Mouse (Mus musculus): ENCODE results near the gene Pdap1. TPM values are rescaled to one million over a fixed set of nuclear protein-coding genes. Genes with fewer than 3 reads are reported as not detected.
A peak's percentile ranks its signal among the peaks of the same experiment; 100 is the strongest.

Gene Pdap1
- polyA plus RNA-seq, 1 experiment, result 36.2 TPM

- H3K4me1 ChIP-seq (replicated peaks; ENCODE audit: control insufficient read depth, insufficient read depth, low read length), result no peaks in the 10 kb centered on the region
These were observed 16.6 kb downstream of the Pdap1 start for GRCm38 (mm10) chr5:145123396-145123795.

GRCm38 (mm10) chr5:145120921-145121320 is 19.1 kb downstream of the Pdap1 start:
- peaks cover 37% of the 10 kb centered on the region for H3K36me3 ChIP-seq (ENCODE audit: control insufficient read depth, insufficient read depth, low read length)
- 93% methylated on average over 7 of the region's 7 CpGs for WGBS
- no peaks in the 10 kb centered on the region for H3K27me3 ChIP-seq (ENCODE audit: control insufficient read depth, insufficient read depth, low read length)
- DNase-seq, result no peak
- H3K4me1 ChIP-seq (replicated peaks; ENCODE audit: control insufficient read depth, insufficient read depth, low read length), result peaks cover 10% of the 10 kb centered on the region
- H3K4me3 ChIP-seq (ENCODE audit: control insufficient read depth, insufficient read depth, low read length), result no peak overlapping the region
- TF ChIP-seq POLR2A (IDR thresholded peaks at IDR 0.05; ENCODE audit: control insufficient read depth, extremely low read depth, insufficient read depth, low read length, poor library complexity), result no peak
- TF ChIP-seq CTCF (IDR thresholded peaks at IDR 0.05; ENCODE audit: borderline replicate concordance, control insufficient read depth, extremely low read depth, insufficient read depth, low read length, poor library complexity), result no peak
- no peak overlapping the region for H3K27ac ChIP-seq (ENCODE audit: control insufficient read depth, insufficient read depth, low read length)

More at GRCm38 (mm10) chr5:145123396-145123795, 16.6 kb downstream of the Pdap1 start:
- WGBS, result 97% methylated on average over 19 of the region's 19 CpGs
- H3K27ac ChIP-seq (ENCODE audit: control insufficient read depth, insufficient read depth, low read length), result no peak overlapping the region
- no peak overlapping the region for H3K4me3 ChIP-seq (ENCODE audit: control insufficient read depth, insufficient read depth, low read length)
- peaks cover 57% of the 10 kb centered on the region for H3K36me3 ChIP-seq (ENCODE audit: control insufficient read depth, insufficient read depth, low read length)
- TF ChIP-seq CTCF (IDR thresholded peaks at IDR 0.05; ENCODE audit: borderline replicate concordance, control insufficient read depth, extremely low read depth, insufficient read depth, low read length, poor library complexity) (no peak), POLR2A (IDR thresholded peaks at IDR 0.05; ENCODE audit: control insufficient read depth, extremely low read depth, insufficient read depth, low read length, poor library complexity) (no peak)
- H3K27me3 ChIP-seq (ENCODE audit: control insufficient read depth, insufficient read depth, low read length), result no peaks in the 10 kb centered on the region
- DNase-seq, result no peak

- H3K4me3 ChIP-seq (ENCODE audit: control insufficient read depth, insufficient read depth, low read length), result no peak overlapping the region
- DNase-seq, result peak; percentile 23
- peaks cover 22% of the 10 kb centered on the region for H3K36me3 ChIP-seq (ENCODE audit: control insufficient read depth, insufficient read depth, low read length)
- 91% methylated on average over 2 of the region's 2 CpGs for WGBS
- peaks cover 16% of the 10 kb centered on the region for H3K4me1 ChIP-seq (replicated peaks; ENCODE audit: control insufficient read depth, insufficient read depth, low read length)
- no peak for TF ChIP-seq POLR2A (IDR thresholded peaks at IDR 0.05; ENCODE audit: control insufficient read depth, extremely low read depth, insufficient read depth, low read length, poor library complexity)
- no peak overlapping the region for H3K27ac ChIP-seq (ENCODE audit: control insufficient read depth, insufficient read depth, low read length)
- H3K27me3 ChIP-seq (ENCODE audit: control insufficient read depth, insufficient read depth, low read length), result no peaks in the 10 kb centered on the region
These were observed 20.7 kb downstream of the Pdap1 start for GRCm38 (mm10) chr5:145119385-145119784.

- Histone ChIP-seq H3K4me3 (ENCODE audit: control insufficient read depth, insufficient read depth, low read length) (no peak overlapping the region), H3K36me3 (ENCODE audit: control insufficient read depth, insufficient read depth, low read length) (peaks cover 12% of the 10 kb centered on the region; the same call in 1 of the 2 replicates), H3K4me1 (replicated peaks; ENCODE audit: control insufficient read depth, insufficient read depth, low read length) (peaks cover 21% of the 10 kb centered on the region), H3K27me3 (ENCODE audit: control insufficient read depth, insufficient read depth, low read length) (no peaks in the 10 kb centered on the region), H3K27ac (ENCODE audit: control insufficient read depth, insufficient read depth, low read length) (no peak overlapping the region)
- TF ChIP-seq POLR2A (IDR thresholded peaks at IDR 0.05; ENCODE audit: control insufficient read depth, extremely low read depth, insufficient read depth, low read length, poor library complexity) (no peak), CTCF (IDR thresholded peaks at IDR 0.05; ENCODE audit: borderline replicate concordance, control insufficient read depth, extremely low read depth, insufficient read depth, low read length, poor library complexity) (no peak)
- DNase-seq, result no peak
- WGBS, result 97% methylated on average over 5 of the region's 5 CpGs
These were observed 21.6 kb downstream of the Pdap1 start for GRCm38 (mm10) chr5:145118461-145118860.

GRCm38 (mm10) chr5:145118005-145118404 is 22.0 kb downstream of the Pdap1 start:
- TF ChIP-seq CTCF (IDR thresholded peaks at IDR 0.05; ENCODE audit: borderline replicate concordance, control insufficient read depth, extremely low read depth, insufficient read depth, low read length, poor library complexity), result no peak
- TF ChIP-seq POLR2A (IDR thresholded peaks at IDR 0.05; ENCODE audit: control insufficient read depth, extremely low read depth, insufficient read depth, low read length, poor library complexity), result no peak
- H3K4me3 ChIP-seq (ENCODE audit: control insufficient read depth, insufficient read depth, low read length), result no peak overlapping the region
- H3K27me3 ChIP-seq (ENCODE audit: control insufficient read depth, insufficient read depth, low read length), result no peaks in the 10 kb centered on the region
- peaks cover 22% of the 10 kb centered on the region for H3K4me1 ChIP-seq (replicated peaks; ENCODE audit: control insufficient read depth, insufficient read depth, low read length)
- 84% methylated on average over 6 of the region's 6 CpGs for WGBS
- H3K27ac ChIP-seq (ENCODE audit: control insufficient read depth, insufficient read depth, low read length), result no peak overlapping the region
- DNase-seq, result no peak
- peaks cover 12% of the 10 kb centered on the region; the same call in 1 of the 2 replicates for H3K36me3 ChIP-seq (ENCODE audit: control insufficient read depth, insufficient read depth, low read length)

- peak; percentile 72 for DNase-seq
- Histone ChIP-seq H3K4me3 (ENCODE audit: control insufficient read depth, insufficient read depth, low read length) (peak overlapping the region; percentile 31), H3K27ac (ENCODE audit: control insufficient read depth, insufficient read depth, low read length) (peak overlapping the region; percentile 96), H3K4me1 (replicated peaks; ENCODE audit: control insufficient read depth, insufficient read depth, low read length) (peaks cover 22% of the 10 kb centered on the region), H3K36me3 (ENCODE audit: control insufficient read depth, insufficient read depth, low read length) (0 out of 2 replicates have a peak, but pooled peaks cover 2% of the 10 kb centered on the region), H3K27me3 (ENCODE audit: control insufficient read depth, insufficient read depth, low read length) (no peaks in the 10 kb centered on the region)
- 62% methylated on average over 10 of the region's 10 CpGs for WGBS
- TF ChIP-seq CTCF (IDR thresholded peaks at IDR 0.05; ENCODE audit: borderline replicate concordance, control insufficient read depth, extremely low read depth, insufficient read depth, low read length, poor library complexity) (peak; percentile 85), POLR2A (IDR thresholded peaks at IDR 0.05; ENCODE audit: control insufficient read depth, extremely low read depth, insufficient read depth, low read length, poor library complexity) (no peak)
These were observed 23.1 kb downstream of the Pdap1 start for GRCm38 (mm10) chr5:145116916-145117315.

GRCm38 (mm10) chr5:145116316-145116715 is 23.7 kb downstream of the Pdap1 start:
- no peak for TF ChIP-seq POLR2A (IDR thresholded peaks at IDR 0.05; ENCODE audit: control insufficient read depth, extremely low read depth, insufficient read depth, low read length, poor library complexity)
- TF ChIP-seq CTCF (IDR thresholded peaks at IDR 0.05; ENCODE audit: borderline replicate concordance, control insufficient read depth, extremely low read depth, insufficient read depth, low read length, poor library complexity), result no peak
- Histone ChIP-seq H3K4me1 (replicated peaks; ENCODE audit: control insufficient read depth, insufficient read depth, low read length) (peaks cover 22% of the 10 kb centered on the region), H3K27me3 (ENCODE audit: control insufficient read depth, insufficient read depth, low read length) (no peaks in the 10 kb centered on the region), H3K27ac (ENCODE audit: control insufficient read depth, insufficient read depth, low read length) (peak overlapping the region; percentile 96), H3K4me3 (ENCODE audit: control insufficient read depth, insufficient read depth, low read length) (peak overlapping the region; percentile 31), H3K36me3 (ENCODE audit: control insufficient read depth, insufficient read depth, low read length) (no peaks in the 10 kb centered on the region)
- WGBS, result under 1% methylated on average over 4 of the region's 4 CpGs
- peak; percentile 59 for DNase-seq

Data from thymus, adult 2 months (tissue).